Comparison of ENCODE assay signal across 17 mouse cellular contexts in the genomic region with DNA sequence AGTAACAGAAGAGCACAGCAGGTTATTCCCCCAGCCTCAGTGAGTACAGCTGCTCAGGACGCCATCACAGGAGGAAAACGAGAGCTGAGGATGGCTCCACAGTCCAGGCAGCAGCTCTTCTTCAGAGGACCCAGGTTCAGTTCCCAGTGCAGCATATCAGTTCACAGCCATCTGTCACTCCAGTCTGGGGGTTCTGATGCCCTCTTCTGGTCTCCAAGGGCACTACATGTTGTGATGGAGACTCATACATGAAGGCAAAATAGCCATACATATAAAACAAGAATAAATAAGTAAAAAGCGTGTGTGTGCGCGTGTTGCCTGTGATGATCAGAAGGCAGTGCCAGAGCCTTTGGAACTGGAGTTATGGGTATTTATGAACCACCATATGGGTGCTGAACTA. TPM values are rescaled to one million over a fixed set of nuclear protein-coding genes. Genes with fewer than 3 reads are reported as not detected.
DNase-seq lines count a peak whose midpoint lies in the region; ATAC-seq and TF ChIP-seq lines count a peak whose summit lies in the region.
"Had no signal": no experiment of that assay in that cellular context is flagged by ENCODE, and none has a peak within 500 bp of the region (broad histone marks: within the 10 kb centered on the region; RNA-seq: fewer than 3 reads in every experiment).

No protein-coding gene starts in this region.

- H3K36me3 ChIP-seq in forebrain, embryonic 15.5 days: no peaks in the 10 kb centered on the region
- H3K36me3 ChIP-seq in forebrain, embryonic 11.5 days (ENCODE audit: control insufficient read depth, insufficient read depth, low read length): no peaks in the 10 kb centered on the region
- H3K36me3 ChIP-seq in liver, embryonic 13.5 days: peaks cover 3% of the 10 kb centered on the region; the same call in 1 of the 2 replicates
- H3K36me3 ChIP-seq in ES-E14 (ENCODE audit: control insufficient read depth, insufficient read depth, low read length, poor library complexity, severe bottlenecking): no peaks in the 10 kb centered on the region; the same call in 1 of the 2 replicates
- H3K36me3 ChIP-seq: neural tube, embryonic 12.5 days had no signal

- WGBS in forebrain, embryonic 15.5 days: 95% methylated on average over 5 of the region's 5 CpGs
- 97% methylated on average over 5 of the region's 5 CpGs for WGBS in forebrain, embryonic 11.5 days
- 89% methylated on average over 5 of the region's 5 CpGs for WGBS in liver, embryonic 13.5 days (ENCODE audit: insufficient replicate concordance)

- no peak for DNase-seq in forebrain, embryonic 11.5 days (ENCODE audit: low spot score)
- no peak for DNase-seq in liver, embryonic 13.5 days
- DNase-seq in liver (no peak), ES-E14 (ENCODE audit: low read depth, low spot score) (no peak)
- DNase-seq in adrenal gland, postnatal 14 days: no peak
- no peak for DNase-seq in frontal cortex, postnatal 36 days (ENCODE audit: low spot score in 2 of 2)
- DNase-seq: adrenal gland, adult 2 months; heart, postnatal 4 days; kidney, postnatal 10 days; left cerebral cortex, postnatal 4 days; lung, postnatal 4 days had no signal

- H3K27ac ChIP-seq in forebrain, embryonic 15.5 days (replicated peaks): peak overlapping the region; percentile 46
- H3K27ac ChIP-seq in forebrain, embryonic 11.5 days (ENCODE audit: low read depth, low read length): no peak overlapping the region
- no peak overlapping the region for H3K27ac ChIP-seq in liver, embryonic 13.5 days
- H3K27ac ChIP-seq in ES-E14 (ENCODE audit: insufficient read depth, low read depth, low read length, poor library complexity, severe bottlenecking): no peak overlapping the region
- H3K27ac ChIP-seq: heart, embryonic 13.5 days; midbrain, embryonic 13.5 days; neural tube, embryonic 12.5 days had no signal

- in situ Hi-C loops in ES-E14 (cut with MboI; ENCODE audit: low sequenced_read_pairs in 2 of 2, unreplicated experiment in 2 of 2): no loop called here

- no peak overlapping the region for H3K4me2 ChIP-seq in forebrain, embryonic 15.5 days (replicated peaks)
- no peak overlapping the region for H3K4me2 ChIP-seq in forebrain, embryonic 11.5 days (ENCODE audit: low read depth, low read length, severe bottlenecking)
- no peak overlapping the region for H3K4me2 ChIP-seq in liver, embryonic 13.5 days
- H3K4me2 ChIP-seq: heart, embryonic 13.5 days; midbrain, embryonic 13.5 days; neural tube, embryonic 12.5 days had no signal

- no peaks in the 10 kb centered on the region for H3K27me3 ChIP-seq in forebrain, embryonic 15.5 days
- no peaks in the 10 kb centered on the region for H3K27me3 ChIP-seq in forebrain, embryonic 11.5 days (ENCODE audit: control insufficient read depth, insufficient read depth, low read length)
- H3K27me3 ChIP-seq in liver, embryonic 13.5 days: no peaks in the 10 kb centered on the region
- H3K27me3 ChIP-seq: heart, embryonic 13.5 days; midbrain, embryonic 13.5 days; neural tube, embryonic 12.5 days had no signal

- ATAC-seq in forebrain, embryonic 15.5 days (replicated peaks): no peak
- ATAC-seq in forebrain, embryonic 11.5 days (replicated peaks; ENCODE audit: low FRiP score): no peak
- peak; percentile 18; the same call in 1 of the 2 replicates for ATAC-seq in liver, embryonic 13.5 days (ENCODE audit: low read depth)
- 0 out of 2 replicates have a peak, but pooled peaks have one; percentile 34 for ATAC-seq in megakaryocyte-erythroid progenitor cell, adult 5-6 weeks (replicated peaks; ENCODE audit: low FRiP score, low TSS enrichment, poor library complexity, severe bottlenecking)
- ATAC-seq: midbrain, embryonic 13.5 days had no signal

- peaks cover 25% of the 10 kb centered on the region for H3K4me1 ChIP-seq in forebrain, embryonic 15.5 days
- H3K4me1 ChIP-seq in forebrain, embryonic 11.5 days (replicated peaks; ENCODE audit: control insufficient read depth, insufficient read depth, low read length): peaks cover 7% of the 10 kb centered on the region
- no peaks in the 10 kb centered on the region for H3K4me1 ChIP-seq in liver, embryonic 13.5 days (replicated peaks)
- H3K4me1 ChIP-seq in ES-E14 (ENCODE audit: control insufficient read depth in 2 of 2, insufficient read depth in 2 of 2, low read length in 2 of 2, poor library complexity in 1 of 2): no peaks in the 10 kb centered on the region
- H3K4me1 ChIP-seq: heart, embryonic 13.5 days had no signal

- H3K4me3 ChIP-seq in forebrain, embryonic 15.5 days: no peak overlapping the region
- no peak overlapping the region for H3K4me3 ChIP-seq in forebrain, embryonic 11.5 days (ENCODE audit: low read depth, low read length)
- no peak overlapping the region for H3K4me3 ChIP-seq in liver, embryonic 13.5 days (replicated peaks)
- no peak overlapping the region for H3K4me3 ChIP-seq in ES-E14 (ENCODE audit: insufficient read depth in 1 of 2, low read depth in 1 of 2, low read length in 2 of 2, poor library complexity in 1 of 2, severe bottlenecking in 1 of 2)
- H3K4me3 ChIP-seq: heart, embryonic 13.5 days; midbrain, embryonic 13.5 days; neural tube, embryonic 12.5 days had no signal

- no peaks in the 10 kb centered on the region for H3K9me3 ChIP-seq in forebrain, embryonic 15.5 days
- no peaks in the 10 kb centered on the region; the same call in 1 of the 2 replicates for H3K9me3 ChIP-seq in forebrain, embryonic 11.5 days (ENCODE audit: control insufficient read depth, low read length)
- H3K9me3 ChIP-seq in liver, embryonic 13.5 days (replicated peaks): peaks cover 4% of the 10 kb centered on the region
- H3K9me3 ChIP-seq in ES-E14 (ENCODE audit: control insufficient read depth, insufficient read depth, low read depth, low read length): no peaks in the 10 kb centered on the region
- H3K9me3 ChIP-seq: neural tube, embryonic 12.5 days had no signal

- H3K9ac ChIP-seq in forebrain, embryonic 15.5 days (replicated peaks): no peak overlapping the region
- H3K9ac ChIP-seq in forebrain, embryonic 11.5 days (ENCODE audit: low read length): no peak overlapping the region
- H3K9ac ChIP-seq in liver, embryonic 13.5 days: no peak overlapping the region
- H3K9ac ChIP-seq in ES-E14 (ENCODE audit: insufficient read depth, low read depth, low read length, poor library complexity, severe bottlenecking): no peak overlapping the region
- H3K9ac ChIP-seq: heart, embryonic 13.5 days; midbrain, embryonic 13.5 days; neural tube, embryonic 12.5 days had no signal

TF ChIP-seq in ES-E14, 5 proteins besides CTCF, POLR2A, EP300 and RAD21:
- TF ChIP-seq MAFK (IDR thresholded peaks at IDR 0.05; ENCODE audit: insufficient read depth, low read depth, low read length) (no peak), ZC3H11A (IDR thresholded peaks at IDR 0.05; ENCODE audit: borderline replicate concordance, low read depth, low read length) (peak; percentile 17; the same call in 1 of the 2 replicates), ZNF384 (IDR thresholded peaks at IDR 0.05; ENCODE audit: low read depth, low read length) (no peak), CHD2 (IDR thresholded peaks at IDR 0.05; ENCODE audit: low read depth, low read length) (no peak), HCFC1 (IDR thresholded peaks at IDR 0.05; ENCODE audit: borderline replicate concordance, insufficient read depth, low read length) (no peak)

RNA-seq across cellular contexts. Expression of gene Gm42669, which starts 12.7 kb away (rescaled TPM):
- polyA plus RNA-seq in forebrain, embryonic 15.5 days (2015; fragmentation: Nextera tagmentation; extraction: Ambion mirVana): 0.43 and 0.52 TPM in 2 replicates
- polyA plus RNA-seq in forebrain, embryonic 11.5 days (2014; fragmentation: Nextera tagmentation; extraction: Ambion mirVana): 0.48 and 0.63 TPM in 2 replicates
- 0.05 and 0.08 TPM in 2 replicates for polyA plus RNA-seq in liver, embryonic 13.5 days (2015; fragmentation: Nextera tagmentation; extraction: Ambion mirVana)
- total RNA-seq in ES-E14 (2012; rRNA removed): 0.94 and 1.0 TPM in 2 replicates
- 0.94 TPM in 1 of 2 replicates, not detected in the other for total RNA-seq in megakaryocyte-erythroid progenitor cell, adult 5-6 weeks (2014; fragmentation: Nextera tagmentation)
- total RNA-seq in megakaryocyte-erythroid progenitor cell, adult 5-6 weeks (2017): 0.84 and 1.3 TPM in 2 replicates
- not detected in 2 replicates for total RNA-seq in adrenal gland, postnatal 14 days (2021)
- total RNA-seq: adrenal gland, adult 2 months had no signal
- polyA plus RNA-seq: adrenal gland, adult 2 months; liver, embryonic 16.5 days had no signal

RNA-seq across cellular contexts. Expression of gene 1700028K03Rik, which starts 39.8 kb away (rescaled TPM):
- 0.19 and 0.31 TPM in 2 replicates for polyA plus RNA-seq in forebrain, embryonic 15.5 days (2015; fragmentation: Nextera tagmentation; extraction: Ambion mirVana)
- 0.16 TPM in 1 of 2 replicates, not detected in the other for polyA plus RNA-seq in forebrain, embryonic 11.5 days (2014; fragmentation: Nextera tagmentation; extraction: Ambion mirVana)
- 0.01 and 0.07 TPM in 2 replicates for polyA plus RNA-seq in liver, embryonic 13.5 days (2015; fragmentation: Nextera tagmentation; extraction: Ambion mirVana)
- total RNA-seq in ES-E14 (2012; rRNA removed): 0.40 and 0.74 TPM in 2 replicates
- total RNA-seq in megakaryocyte-erythroid progenitor cell, adult 5-6 weeks (2014; fragmentation: Nextera tagmentation): 0.30 TPM in 1 of 2 replicates, not detected in the other
- not detected in 2 replicates for total RNA-seq in megakaryocyte-erythroid progenitor cell, adult 5-6 weeks (2017)
- not detected in 2 replicates for total RNA-seq in adrenal gland, postnatal 14 days (2021)
- total RNA-seq: adrenal gland, adult 2 months; heart, postnatal 4 days had no signal

RNA-seq across cellular contexts. Expression of gene Btbd8, which starts 57.0 kb away (rescaled TPM):
- 24.4 and 25.1 TPM in 2 replicates for polyA plus RNA-seq in forebrain, embryonic 15.5 days (2015; fragmentation: Nextera tagmentation; extraction: Ambion mirVana)
- 9.4 and 10.0 TPM in 2 replicates for polyA plus RNA-seq in forebrain, embryonic 11.5 days (2014; fragmentation: Nextera tagmentation; extraction: Ambion mirVana)
- polyA plus RNA-seq in liver, embryonic 13.5 days (2015; fragmentation: Nextera tagmentation; extraction: Ambion mirVana): 1.1 and 1.5 TPM in 2 replicates
- 4.0 and 5.4 TPM in 2 replicates for total RNA-seq in ES-E14 (2012; rRNA removed)
- total RNA-seq in megakaryocyte-erythroid progenitor cell, adult 5-6 weeks (2014; fragmentation: Nextera tagmentation): 4.2 and 7.2 TPM in 2 replicates
- 4.7 and 6.9 TPM in 2 replicates for total RNA-seq in megakaryocyte-erythroid progenitor cell, adult 5-6 weeks (2017)
- total RNA-seq in adrenal gland, postnatal 14 days (2021): 6.8 and 7.2 TPM in 2 replicates

Comparison
In these comparisons a context has a peak if more than half of its experiments do, and no peak if none do; other contexts are left out.
1. ATAC-seq: peak in liver, embryonic 13.5 days (single experiment) and megakaryocyte-erythroid progenitor cell, adult 5-6 weeks (single experiment); none in forebrain, embryonic 15.5 days (single experiment) and forebrain, embryonic 11.5 days (single experiment).